In genomic region chr6:83278881-83279280, GRCm38 (mm10) we compare ENCODE assay signal across 9 mouse cellular contexts. TPM values are rescaled to one million over a fixed set of nuclear protein-coding genes. Genes with fewer than 3 reads are reported as not detected.
DNase-seq lines count a peak whose midpoint lies in the region; ATAC-seq and TF ChIP-seq lines count a peak whose summit lies in the region.
"Had no signal": no experiment of that assay in that cellular context is flagged by ENCODE, and none has a peak within 500 bp of the region (broad histone marks: within the 10 kb centered on the region; RNA-seq: fewer than 3 reads in every experiment).

No protein-coding gene starts in this region.

- no peak overlapping the region for H3K9ac ChIP-seq in kidney, postnatal 0 days (ENCODE audit: low read depth, low read length)
- H3K9ac ChIP-seq in kidney, embryonic 16.5 days (replicated peaks; ENCODE audit: low read length): no peak overlapping the region

- ATAC-seq in kidney, postnatal 0 days (replicated peaks; ENCODE audit: low FRiP score, low read depth): no peak
- no peak for ATAC-seq in kidney, embryonic 16.5 days (ENCODE audit: low FRiP score, low TSS enrichment)
- no peak for ATAC-seq in frontal cortex, adult (ENCODE audit: low TSS enrichment)

- H3K4me1 ChIP-seq in kidney, postnatal 0 days (replicated peaks; ENCODE audit: insufficient read depth, low read length): no peaks in the 10 kb centered on the region
- no peaks in the 10 kb centered on the region for H3K4me1 ChIP-seq in kidney, embryonic 16.5 days (ENCODE audit: insufficient read depth, low read length)
- peaks cover 3% of the 10 kb centered on the region; the same call in 1 of the 2 replicates for H3K4me1 ChIP-seq in heart, embryonic 10.5 days

- WGBS in kidney, postnatal 0 days: 23% methylated on average over 2 of the region's 2 CpGs
- 19% methylated on average over 2 of the region's 2 CpGs for WGBS in kidney, embryonic 16.5 days
- WGBS in heart, embryonic 10.5 days: 23% methylated on average over 2 of the region's 2 CpGs

- no peaks in the 10 kb centered on the region for H3K9me3 ChIP-seq in kidney, postnatal 0 days (replicated peaks; ENCODE audit: low read length)
- H3K9me3 ChIP-seq in kidney, embryonic 16.5 days (ENCODE audit: low read length): peaks cover 8% of the 10 kb centered on the region; the same call in 1 of the 2 replicates
- no peaks in the 10 kb centered on the region for H3K9me3 ChIP-seq in heart, embryonic 10.5 days

- no peak overlapping the region for H3K4me2 ChIP-seq in kidney, postnatal 0 days (ENCODE audit: low read length)
- H3K4me2 ChIP-seq in kidney, embryonic 16.5 days (replicated peaks; ENCODE audit: low read depth, low read length): no peak overlapping the region

- H3K27ac ChIP-seq in kidney, postnatal 0 days: no peak overlapping the region
- H3K27ac ChIP-seq in kidney, embryonic 16.5 days (ENCODE audit: low read length): no peak overlapping the region
- H3K27ac ChIP-seq in heart, embryonic 10.5 days: no peak overlapping the region

- TF ChIP-seq CTCF in kidney, postnatal 0 days (IDR thresholded peaks at IDR 0.05; ENCODE audit: low read depth): peak; percentile 69

- H3K27me3 ChIP-seq in kidney, postnatal 0 days (ENCODE audit: insufficient read depth, low read length): no peaks in the 10 kb centered on the region
- H3K27me3 ChIP-seq in kidney, embryonic 16.5 days (ENCODE audit: insufficient read depth, low read length): no peaks in the 10 kb centered on the region
- peaks cover 10% of the 10 kb centered on the region; the same call in 1 of the 2 replicates for H3K27me3 ChIP-seq in heart, embryonic 10.5 days (ENCODE audit: insufficient read depth, poor library complexity, severe bottlenecking)

- H3K4me3 ChIP-seq in kidney, postnatal 0 days (replicated peaks; ENCODE audit: low read depth, low read length): no peak overlapping the region
- no peak overlapping the region for H3K4me3 ChIP-seq in kidney, embryonic 16.5 days (ENCODE audit: low read length)
- no peak overlapping the region for H3K4me3 ChIP-seq in heart, embryonic 10.5 days
- H3K4me3 ChIP-seq: erythroblast, embryonic 14.5 days had no signal

- peak; percentile 22 for DNase-seq in kidney, postnatal 0 days (ENCODE audit: low spot score)
- peak; percentile 53 for DNase-seq in MN1 (ENCODE audit: low spot score)
- peak; percentile 53 for DNase-seq in c-Kit-positive CD71-positive TER-119-positive erythroid progenitor cells, embryonic 14.5 days (ENCODE audit: low spot score)
- peak; percentile 38 for DNase-seq in lung, postnatal 25 days (ENCODE audit: low spot score)
- DNase-seq in gastrocnemius, postnatal 4 days (ENCODE audit: low spot score in 2 of 2): no peak
- DNase-seq in heart, embryonic 10.5 days (ENCODE audit: low spot score): no peak

- no peaks in the 10 kb centered on the region for H3K36me3 ChIP-seq in kidney, postnatal 0 days (ENCODE audit: insufficient read depth, low read length)
- H3K36me3 ChIP-seq in kidney, embryonic 16.5 days (ENCODE audit: insufficient read depth, low read length): no peaks in the 10 kb centered on the region
- H3K36me3 ChIP-seq in heart, embryonic 10.5 days: no peaks in the 10 kb centered on the region

RNA-seq across cellular contexts. Expression of gene Mthfd2, which starts 46.8 kb away (rescaled TPM):
- polyA plus RNA-seq in kidney, postnatal 0 days (2015; fragmentation: Nextera tagmentation; extraction: Ambion mirVana): 21.6 and 25.8 TPM in 2 replicates
- polyA plus RNA-seq in kidney, embryonic 16.5 days (2015; fragmentation: Nextera tagmentation; extraction: Ambion mirVana): 38.5 and 40.5 TPM in 2 replicates
- 10 to 100 TPM in 1 of 2 experiments, 1 to 10 TPM in 1; 7.5 to 10.6 TPM for total RNA-seq in gastrocnemius, postnatal 4 days (2021)
- polyA plus RNA-seq in heart, embryonic 10.5 days (2016; fragmentation: Nextera tagmentation; extraction: Ambion mirVana): 50.6 and 58.7 TPM in 2 replicates

RNA-seq across cellular contexts. Expression of gene Mob1a, which starts 46.9 kb away (rescaled TPM):
- 46.8 and 50.6 TPM in 2 replicates for polyA plus RNA-seq in kidney, postnatal 0 days (2015; fragmentation: Nextera tagmentation; extraction: Ambion mirVana)
- 70.0 and 73.8 TPM in 2 replicates for polyA plus RNA-seq in kidney, embryonic 16.5 days (2015; fragmentation: Nextera tagmentation; extraction: Ambion mirVana)
- 10 to 100 TPM; 36.6 to 42.8 TPM for total RNA-seq in gastrocnemius, postnatal 4 days (2021)
- polyA plus RNA-seq in heart, embryonic 10.5 days (2016; fragmentation: Nextera tagmentation; extraction: Ambion mirVana): 42.8 and 50.7 TPM in 2 replicates

RNA-seq across cellular contexts. Expression of gene Slc4a5, which starts 59.3 kb away (rescaled TPM):
- 0.69 and 0.86 TPM in 2 replicates for polyA plus RNA-seq in kidney, postnatal 0 days (2015; fragmentation: Nextera tagmentation; extraction: Ambion mirVana)
- 0.72 and 0.91 TPM in 2 replicates for polyA plus RNA-seq in kidney, embryonic 16.5 days (2015; fragmentation: Nextera tagmentation; extraction: Ambion mirVana)
- under 1 TPM in 1 of 2 experiments, not detected in 1; 0.07 TPM for total RNA-seq in gastrocnemius, postnatal 4 days (2021)
- 0.57 and 0.68 TPM in 2 replicates for polyA plus RNA-seq in heart, embryonic 10.5 days (2016; fragmentation: Nextera tagmentation; extraction: Ambion mirVana)

Comparison
In these comparisons a context has a peak if more than half of its experiments do, and no peak if none do; other contexts are left out.
1. DNase-seq: peak in kidney, postnatal 0 days (single experiment), MN1 (single experiment), c-Kit-positive CD71-positive TER-119-positive erythroid progenitor cells, embryonic 14.5 days (single experiment) and lung, postnatal 25 days (single experiment); none in gastrocnemius, postnatal 4 days (0 of 2) and heart, embryonic 10.5 days (single experiment).